Mouse (Mus musculus) myocyte (in vitro differentiated cells): ENCODE measurements at regions not wholly inside any gene's neighbourhood (a gene's known extent, or its start where the extent isn't known, plus 50 kb on each side); places are given as distances from the start of the nearest gene placed in this dataset.

Experiments
- CEBPB ChIP-seq: IDR thresholded peaks from 2 replicates; pipeline ENCODE4 v1.6.1; 2011; ENCODE audit warnings: mild to moderate bottlenecking, moderate library complexity; ENCODE audit not compliant: poor library complexity, insufficient read depth, severe bottlenecking
- E2F4 ChIP-seq: IDR thresholded peaks from one replicate; pipeline ENCODE4 v1.6.1; 2011; ENCODE audit warnings: mild to moderate bottlenecking, control low read depth, moderate library complexity; ENCODE audit not compliant: insufficient read depth
- MAX ChIP-seq: IDR thresholded peaks from one replicate; pipeline ENCODE4 v1.6.1; 2011; ENCODE audit warnings: low read depth, mild to moderate bottlenecking, control low read depth
- MYOD1 ChIP-seq, 3 experiments: IDR thresholded peaks; one replicate each; pipeline ENCODE4 v1.6.1; 2011; ENCODE audit warnings: control low read depth in 2 of 3, low read depth in 2 of 3, mild to moderate bottlenecking in 2 of 3, moderate library complexity in 1 of 3; ENCODE audit not compliant: insufficient read length in 2 of 3, control insufficient read depth in 1 of 3
- MYOG ChIP-seq, 3 experiments: IDR thresholded peaks; one replicate each; pipeline ENCODE4 v1.6.1; 2011; ENCODE audit warnings: control low read depth in 2 of 3, low read depth in 2 of 3, mild to moderate bottlenecking in 2 of 3; ENCODE audit not compliant: insufficient read length in 2 of 3, control insufficient read depth in 1 of 3, insufficient read depth in 1 of 3
- POLR2A ChIP-seq: IDR thresholded peaks from one replicate; pipeline ENCODE4 v1.6.1; 2011; ENCODE audit warnings: low read depth, mild to moderate bottlenecking, control low read depth, moderate library complexity; ENCODE audit not compliant: insufficient read length
- POLR2AphosphoS2 ChIP-seq: IDR thresholded peaks from one replicate; pipeline ENCODE4 v1.6.1; 2011; ENCODE audit warnings: low read depth, control low read depth; ENCODE audit not compliant: insufficient read length
- REST ChIP-seq: IDR thresholded peaks from one replicate; pipeline ENCODE4 v1.6.1; 2011; ENCODE audit warnings: mild to moderate bottlenecking, control low read depth, moderate library complexity; ENCODE audit not compliant: insufficient read depth, insufficient read length
- SRF ChIP-seq: IDR thresholded peaks from one replicate; pipeline ENCODE4 v1.6.1; 2011; ENCODE audit warnings: low read depth; ENCODE audit not compliant: control insufficient read depth, insufficient read length
- TCF12 ChIP-seq: IDR thresholded peaks from one replicate; pipeline ENCODE4 v1.6.1; 2011; ENCODE audit warnings: mild to moderate bottlenecking, control low read depth; ENCODE audit not compliant: poor library complexity, insufficient read depth, severe bottlenecking
- TCF3 ChIP-seq: IDR thresholded peaks from one replicate; pipeline ENCODE4 v1.6.1; 2011; ENCODE audit warnings: low read depth, control low read depth; ENCODE audit not compliant: insufficient read length
- USF1 ChIP-seq: IDR thresholded peaks from one replicate; pipeline ENCODE4 v1.6.1; 2011; ENCODE audit warnings: low read depth, mild to moderate bottlenecking, control low read depth, moderate library complexity

DNA sequence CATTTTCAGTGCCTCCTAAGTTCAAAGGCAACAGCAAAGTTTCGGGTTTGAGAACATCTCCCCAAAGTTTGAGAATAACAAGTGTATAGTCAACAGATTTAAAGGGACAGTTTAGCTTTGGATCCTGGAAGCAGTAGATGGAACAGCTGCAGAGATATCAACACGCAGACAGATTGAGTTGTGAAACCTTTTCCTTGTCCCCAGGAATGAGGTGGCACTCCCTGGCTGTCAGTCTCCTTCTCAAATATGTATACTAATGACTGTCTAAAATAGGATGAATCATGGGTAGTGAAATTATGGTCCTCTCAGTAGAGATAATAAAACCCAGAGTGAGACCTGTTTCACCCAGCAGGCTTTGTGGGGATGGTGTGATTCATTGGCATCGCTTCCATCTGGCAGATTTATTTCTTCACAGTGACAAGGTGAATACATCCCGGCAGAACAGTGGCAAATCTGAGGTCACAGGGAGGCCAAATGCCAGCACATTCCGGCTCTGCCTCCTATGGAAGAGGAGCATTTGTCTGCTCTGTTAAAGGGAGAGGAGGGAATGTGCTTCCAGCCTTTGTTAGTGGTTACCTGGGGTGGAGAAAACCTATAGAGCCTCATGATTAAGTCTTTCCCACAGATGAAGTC, 272.2 kb downstream of the Arpp21 start:
- no peak for TF ChIP-seq MAX
- no peak for TF ChIP-seq REST
- no peak for TF ChIP-seq POLR2A
- TF ChIP-seq CEBPB = peak; percentile 36; the same call in 1 of the 2 replicates
- TF ChIP-seq POLR2AphosphoS2 = no peak
- no peak for TF ChIP-seq USF1
- TF ChIP-seq MYOG (IDR thresholded peaks at IDR 0.05; ENCODE audit: control insufficient read depth in 1 of 3, insufficient read depth in 1 of 3, insufficient read length in 2 of 3, low read depth in 2 of 3) = no peak
- TF ChIP-seq MYOD1 (IDR thresholded peaks at IDR 0.05; ENCODE audit: control insufficient read depth in 1 of 3, insufficient read length in 2 of 3, low read depth in 2 of 3) = peak in 2 of 3 experiments; percentile 11 to 44
- no peak for TF ChIP-seq E2F4
- no peak for TF ChIP-seq TCF12
- TF ChIP-seq SRF = no peak
- no peak for TF ChIP-seq TCF3
